Mouse (Mus musculus): ENCODE results near the gene Dio1.

DNA sequence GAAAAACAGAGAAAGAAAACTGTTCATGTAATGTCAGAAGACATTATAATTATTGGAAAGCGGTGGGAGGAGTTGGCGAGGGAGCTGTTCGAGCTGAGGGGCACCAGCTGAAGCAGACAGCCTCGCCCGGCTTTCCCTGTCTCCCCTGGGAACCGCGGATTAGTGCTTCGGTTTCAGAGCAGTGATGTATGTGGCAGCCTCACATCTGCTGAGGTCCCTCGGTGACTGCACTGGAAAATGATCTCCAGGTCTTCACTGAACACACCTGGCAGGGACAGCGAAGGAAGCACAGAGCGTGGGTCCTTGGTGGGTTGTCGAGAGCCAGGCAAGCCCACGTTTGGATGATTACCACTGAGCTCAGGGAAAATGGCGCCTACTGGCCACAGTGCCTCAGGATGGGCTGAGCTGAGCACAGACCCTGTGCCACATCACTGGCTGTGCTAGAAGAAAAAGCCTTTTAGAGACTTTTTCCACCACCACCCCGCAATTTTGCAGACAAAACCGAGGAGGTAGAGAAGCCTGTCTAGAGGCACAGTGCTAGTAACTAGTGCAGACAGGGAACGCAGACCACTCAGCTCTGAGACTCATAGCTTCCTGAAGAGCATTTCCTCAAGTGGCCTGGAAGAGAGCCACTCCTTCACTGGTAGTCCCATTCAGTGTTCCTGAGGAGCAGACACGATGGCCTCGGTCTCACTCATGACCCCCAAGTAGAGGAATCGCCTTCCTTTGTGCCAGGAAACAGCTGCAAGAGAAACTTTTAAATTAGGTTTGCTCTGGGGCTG, 41.8 kb upstream of the Dio1 start:
- no peak for TF ChIP-seq CTCF (IDR thresholded peaks at IDR 0.05; ENCODE audit: borderline replicate concordance, insufficient read depth, low read length)
- no peak for TF ChIP-seq POLR2A (IDR thresholded peaks at IDR 0.05; ENCODE audit: low read depth, low read length)
